Mouse (Mus musculus) limb, embryonic 14.5 days (tissue): ENCODE measurements around the gene Myo15b. TPM values are rescaled to one million over a fixed set of nuclear protein-coding genes. Genes with fewer than 3 reads are reported as not detected.

Source experiments
- ATAC-seq: fragments of 200-750 bp; cut with Nextera tagmentation; 2 replicates; pipeline ENCODE4 v1.8.0; 2017; ENCODE audit warnings: low read depth, moderate number of reproducible peaks, moderate TSS enrichment; ENCODE audit not compliant: low FRiP score
- DNase-seq: peaks from one replicate; pipeline ENCODE4 v3.0.0-alpha.2; 2015; ENCODE audit warnings: low spot score
- H3K27ac ChIP-seq: fragments of 300-500 bp; sonication (generic); replicated peaks from 2 replicates; pipeline ENCODE4 v1.5.1; 2014; ENCODE audit warnings: low read depth, mild to moderate bottlenecking, low read length, moderate library complexity, mixed read lengths
- H3K27me3 ChIP-seq: fragments of 300-500 bp; sonication (generic); 2 replicates; pipeline ENCODE4 v1.6.1; 2014; ENCODE audit warnings: low read length, mixed read lengths; ENCODE audit not compliant: control insufficient read depth, insufficient read depth
- H3K36me3 ChIP-seq: fragments of 300-500 bp; sonication (generic); 2 replicates; pipeline ENCODE4 v1.6.1; 2014; ENCODE audit warnings: mild to moderate bottlenecking, low read length, moderate library complexity, mixed read lengths; ENCODE audit not compliant: control insufficient read depth, insufficient read depth
- H3K4me1 ChIP-seq: fragments of 300-500 bp; sonication (generic); 2 replicates; pipeline ENCODE4 v1.6.1; 2014; ENCODE audit warnings: antibody characterized with exemption, low read length, mixed read lengths; ENCODE audit not compliant: control insufficient read depth, insufficient read depth
- H3K4me2 ChIP-seq: fragments of 300-500 bp; sonication (generic); replicated peaks from 2 replicates; pipeline ENCODE4 v1.6.1; 2014; ENCODE audit warnings: low read depth, mild to moderate bottlenecking, low read length, moderate library complexity; ENCODE audit not compliant: severe bottlenecking
- H3K4me3 ChIP-seq: fragments of 300-500 bp; sonication (generic); replicated peaks from 2 replicates; pipeline ENCODE4 v1.5.1; 2014; ENCODE audit warnings: low read length
- H3K9ac ChIP-seq: fragments of 300-500 bp; sonication (generic); 2 replicates; pipeline ENCODE4 v1.6.1; 2014; ENCODE audit warnings: mild to moderate bottlenecking, low read depth, low read length, moderate library complexity; ENCODE audit not compliant: severe bottlenecking
- H3K9me3 ChIP-seq: fragments of 300-500 bp; sonication (generic); 2 replicates; pipeline ENCODE4 v1.6.1; 2016; ENCODE audit warnings: low read length; ENCODE audit not compliant: control insufficient read depth
- POLR2A ChIP-seq: fragments of 200-500 bp; IDR thresholded peaks from 2 replicates; pipeline ENCODE4 v1.8.0; 2012; ENCODE audit warnings: inconsistent platforms, mild to moderate bottlenecking, moderate library complexity, borderline replicate concordance; ENCODE audit not compliant: insufficient read depth, insufficient read length; ENCODE audit errors: extremely low read depth
- WGBS: fragments of 180-500 bp; shearing (Covaris S2); extraction: QIAGEN DNeasy Blood & Tissue Kit; methylation state at CpG from one replicate; pipeline ENCODE4 v1.1.7; 2014; 5-methylcytosine and 5-hydroxymethylcytosine counted together
- polyA plus RNA-seq, 2 experiments: library from polyadenylated mRNA; depleted of rRNA in 1 of 2; stranded (reverse) in 1 of 2; unstranded in 1 of 2; fragments of >200 nt; fragmentation: Nextera tagmentation in 1 of 2; extraction: Ambion mirVana in 1 of 2; gene quantifications; 2 replicates each; pipeline versions ENCODE4 v1.2.1 to v1.2.3; 2012 to 2014

The Myo15b gene
- polyA plus RNA-seq, 2 experiments, result 0.55 to 0.56 TPM

- Histone ChIP-seq H3K4me2 (no peak overlapping the region), H3K27ac (no peak overlapping the region), H3K9me3 (no peaks in the 10 kb centered on the region), H3K27me3 (peaks cover 14% of the 10 kb centered on the region), H3K36me3 (peaks cover 10% of the 10 kb centered on the region), H3K4me3 (no peak overlapping the region), H3K9ac (no peak overlapping the region), H3K4me1 (peaks cover 9% of the 10 kb centered on the region)
- ATAC-seq (no peak), DNase-seq (no peak)
- no peak for TF ChIP-seq POLR2A
- 48% methylated on average over 5 of the region's 5 CpGs for WGBS
These were observed 31.7 kb upstream of the Myo15b start for GRCm38 (mm10) chr11:115826487-115826886.

- ATAC-seq (no peak), DNase-seq (no peak)
- 87% methylated on average over 6 of the region's 6 CpGs for WGBS
- H3K4me1 ChIP-seq, result peaks cover 14% of the 10 kb centered on the region
- H3K9me3 ChIP-seq, result no peaks in the 10 kb centered on the region
- H3K4me3 ChIP-seq, result no peak overlapping the region
- no peak overlapping the region for H3K27ac ChIP-seq
- no peak overlapping the region for H3K4me2 ChIP-seq
- no peak overlapping the region for H3K9ac ChIP-seq
- no peaks in the 10 kb centered on the region for H3K36me3 ChIP-seq
- TF ChIP-seq POLR2A, result no peak
- peaks cover 14% of the 10 kb centered on the region for H3K27me3 ChIP-seq
These were observed 30.6 kb upstream of the Myo15b start for GRCm38 (mm10) chr11:115827624-115828023.

GRCm38 (mm10) chr11:115829036-115829435 is 29.2 kb upstream of the Myo15b start:
- 42% methylated on average over 4 of the region's 4 CpGs for WGBS
- Histone ChIP-seq H3K4me3 (no peak overlapping the region), H3K4me1 (peaks cover 22% of the 10 kb centered on the region), H3K27ac (no peak overlapping the region), H3K4me2 (no peak overlapping the region), H3K9me3 (no peaks in the 10 kb centered on the region), H3K9ac (no peak overlapping the region), H3K27me3 (peaks cover 14% of the 10 kb centered on the region), H3K36me3 (no peaks in the 10 kb centered on the region)
- TF ChIP-seq POLR2A, result no peak
- DNase-seq (no peak), ATAC-seq (no peak)

- Histone ChIP-seq H3K4me2 (no peak overlapping the region), H3K9ac (no peak overlapping the region), H3K4me1 (peaks cover 16% of the 10 kb centered on the region), H3K27me3 (no peaks in the 10 kb centered on the region), H3K27ac (no peak overlapping the region), H3K4me3 (no peak overlapping the region), H3K9me3 (no peaks in the 10 kb centered on the region), H3K36me3 (no peaks in the 10 kb centered on the region)
- ATAC-seq, result no peak
- TF ChIP-seq POLR2A, result no peak
- DNase-seq, result no peak
- 23% methylated on average over 25 of the region's 25 CpGs for WGBS
These were observed 27.5 kb upstream of the Myo15b start for GRCm38 (mm10) chr11:115830550-115831325.

GRCm38 (mm10) chr11:115831518-115831917 is 26.7 kb upstream of the Myo15b start:
- Histone ChIP-seq H3K9me3 (no peaks in the 10 kb centered on the region), H3K4me3 (no peak overlapping the region), H3K27ac (no peak overlapping the region), H3K4me2 (no peak overlapping the region), H3K9ac (no peak overlapping the region), H3K36me3 (no peaks in the 10 kb centered on the region), H3K27me3 (no peaks in the 10 kb centered on the region), H3K4me1 (peaks cover 16% of the 10 kb centered on the region)
- DNase-seq (no peak), ATAC-seq (no peak)
- 24% methylated on average over 3 of the region's 3 CpGs for WGBS
- TF ChIP-seq POLR2A, result no peak
